Mouse (Mus musculus) adrenal gland, adult (tissue): ENCODE data around the gene Rex2.
"Not testable (repeated sequence)": the region's sequence is repeated elsewhere in the genome, so short reads cannot be mapped to it uniquely, and the experiment has no call there.

Experiments used
- DNase-seq, 2 experiments: peaks; one replicate each; pipeline ENCODE4 v3.0.0; 2022 to 2023; ENCODE audit warnings: low spot score in 1 of 2; ENCODE audit not compliant: inconsistent age in 2 of 2

The Rex2 gene

GRCm38 (mm10) chr4:147021550-147021949 lies at the start of gene Rex2:
Gene Rex2 (plus strand): TSS chr4:147021850.
- not testable (repeated sequence) for DNase-seq

- DNase-seq = not testable (repeated sequence)
Observed at GRCm38 (mm10) chr4:146976581-146976980, 45.1 kb upstream of the Rex2 start.

- DNase-seq = not testable (repeated sequence)
Observed at GRCm38 (mm10) chr4:147018400-147018799, 3.2 kb upstream of the Rex2 start.

GRCm38 (mm10) chr4:147026374-147026773 lies 4.7 kb downstream of the Rex2 start:
- DNase-seq = peak in 1 of 2 experiments; percentile 20

GRCm38 (mm10) chr4:147031308-147032036 lies 9.8 kb downstream of the Rex2 start:
- not testable (repeated sequence) for DNase-seq

- DNase-seq = not testable (repeated sequence)
Observed at GRCm38 (mm10) chr4:147063768-147064167, 42.1 kb downstream of the Rex2 start.

- not testable (repeated sequence) for DNase-seq
Observed at GRCm38 (mm10) chr4:147065861-147066260, 44.2 kb downstream of the Rex2 start.

GRCm38 (mm10) chr4:147066380-147066779 lies 44.7 kb downstream of the Rex2 start:
- not testable (repeated sequence) for DNase-seq

GRCm38 (mm10) chr4:147095641-147096040 lies 74.0 kb downstream of the Rex2 start:
- not testable (repeated sequence) for DNase-seq

- not testable (repeated sequence) for DNase-seq
Observed at GRCm38 (mm10) chr4:147101666-147102626, 80.3 kb downstream of the Rex2 start.

- DNase-seq = peak in 1 of 2 experiments; percentile 32
Observed at GRCm38 (mm10) chr4:147103814-147104213, 82.2 kb downstream of the Rex2 start.
